Mouse (Mus musculus) spleen, postnatal 4 days (tissue): ENCODE data around the gene Rab5a.
"Not testable (repeated sequence)": the region's sequence is repeated elsewhere in the genome, so short reads cannot be mapped to it uniquely, and the experiment has no call there.

ENCODE experiments used
- DNase-seq, 2 experiments: peaks; one replicate each; pipeline ENCODE4 v3.0.0; 2022; ENCODE audit warnings: low spot score in 2 of 2

The Rab5a gene

GRCm38 (mm10) chr17:53478858-53479603 lies at the start of gene Rab5a:
TSS of gene Rab5a (plus strand) at chr17:53479234.
- DNase-seq = peak; percentile 99 to 100

- DNase-seq = no peak
Measured at GRCm38 (mm10) chr17:53456152-53456551, 22.9 kb upstream of the Rab5a start.

GRCm38 (mm10) chr17:53456742-53457141 lies 22.3 kb upstream of the Rab5a start:
- no peak for DNase-seq

- peak; percentile 46 to 65 for DNase-seq
Measured at GRCm38 (mm10) chr17:53462603-53463495, 16.2 kb upstream of the Rab5a start, which contains the start of gene Efhb. TSS of gene Efhb (minus strand) at chr17:53463321.

- DNase-seq = no peak
Measured at GRCm38 (mm10) chr17:53463496-53463840, 15.6 kb upstream of the Rab5a start.

- no peak for DNase-seq
Measured at GRCm38 (mm10) chr17:53465569-53465968, 13.5 kb upstream of the Rab5a start.

DNA sequence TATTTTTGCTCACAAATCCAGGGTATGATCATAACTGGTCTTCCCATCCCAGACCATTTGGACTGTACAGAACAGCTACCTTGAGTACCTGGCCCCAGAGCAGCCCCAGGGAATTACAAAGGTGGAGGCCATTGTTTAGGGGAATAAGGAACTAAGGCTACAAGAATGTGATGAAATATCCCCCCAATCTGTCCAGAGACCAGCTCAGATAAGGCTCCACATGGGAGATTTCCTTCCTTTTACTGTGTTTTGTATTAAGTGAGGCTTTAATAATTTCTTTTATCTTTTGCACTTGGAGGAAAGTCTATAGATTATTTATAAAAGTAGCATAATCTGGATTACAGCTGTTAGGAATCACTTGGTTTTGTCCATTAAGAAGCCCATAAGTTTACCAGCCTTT lies 10.3 kb upstream of the Rab5a start:
- DNase-seq = no peak

- DNase-seq = no peak
Measured at GRCm38 (mm10) chr17:53478066-53478857, 772 bp upstream of the Rab5a start.

DNA sequence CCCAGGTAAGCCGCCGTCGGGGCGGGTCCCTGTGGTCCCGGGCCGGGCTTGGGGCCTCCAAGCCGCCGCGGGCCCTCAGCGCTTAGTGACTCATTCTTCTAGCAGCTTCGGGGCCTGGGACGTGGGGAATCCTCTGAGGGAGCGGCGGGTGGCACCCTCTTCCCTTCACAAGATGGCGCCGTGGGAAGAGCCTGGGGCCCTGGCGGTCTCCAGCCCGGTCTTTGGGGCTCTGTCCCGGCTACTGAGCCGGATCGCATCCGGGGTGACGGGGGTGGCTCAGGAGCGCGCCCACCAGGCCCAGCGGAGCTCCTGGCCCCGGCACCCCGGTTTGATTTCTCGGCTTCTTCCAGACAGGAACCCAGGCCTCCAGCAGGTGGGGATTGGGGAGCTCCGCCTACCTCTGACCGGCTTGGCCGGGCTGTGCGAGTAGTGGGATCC lies 589 bp downstream of the Rab5a start:
- peak; percentile 53 to 81 for DNase-seq

- DNase-seq = no peak
Measured at GRCm38 (mm10) chr17:53480433-53480832, 1.4 kb downstream of the Rab5a start.

DNA sequence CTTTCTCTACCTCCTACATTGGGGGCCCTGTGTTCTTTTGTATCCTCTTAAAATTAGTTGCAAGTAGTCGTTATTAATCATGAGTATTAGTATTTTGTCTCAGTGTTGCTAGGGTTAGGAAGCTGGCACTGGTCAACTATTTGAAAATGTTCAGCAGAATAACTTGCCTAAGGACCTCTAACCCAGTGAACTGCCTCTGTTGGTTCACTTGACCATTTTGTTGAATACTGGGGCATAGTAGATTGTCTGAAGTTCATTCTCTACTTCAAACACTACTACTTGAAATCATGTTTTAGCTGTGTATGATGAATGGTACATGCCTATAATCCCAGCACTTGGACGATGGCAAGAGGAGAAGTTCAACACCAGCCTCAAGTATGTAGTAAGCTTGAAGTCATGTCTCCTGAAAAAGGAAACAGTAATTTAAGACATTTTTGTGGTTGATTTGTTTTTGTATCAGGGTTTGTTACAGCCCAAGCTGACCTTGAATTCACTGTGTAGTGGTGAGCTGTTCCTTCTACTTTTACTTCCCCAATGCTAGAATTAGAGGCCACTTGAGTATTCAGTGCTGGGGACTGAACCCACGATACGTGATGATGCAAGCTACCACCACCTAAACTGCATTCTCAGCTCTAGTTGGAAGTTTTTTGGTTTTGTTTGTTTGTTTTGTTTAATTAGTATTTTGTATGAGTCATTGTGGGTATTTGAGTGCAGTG lies 9.4 kb downstream of the Rab5a start:
- DNase-seq = no peak

DNA sequence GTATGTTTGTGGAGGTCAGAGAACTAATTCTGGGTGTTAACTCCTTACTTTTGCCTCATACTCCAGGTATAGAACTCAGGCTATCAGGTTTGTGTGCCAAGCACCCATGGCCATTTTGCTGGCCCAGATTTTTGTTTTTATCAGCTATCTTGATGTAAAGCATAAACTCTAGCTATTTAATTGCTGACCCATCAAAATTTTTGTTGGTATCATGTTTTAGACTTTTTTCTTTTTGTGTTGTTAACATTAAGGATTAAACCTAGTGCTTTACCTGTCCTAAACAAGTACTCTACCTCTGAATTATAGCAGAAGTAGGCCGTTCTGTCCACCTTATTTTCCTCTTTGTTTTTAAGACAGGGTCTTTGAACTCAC lies 10.0 kb downstream of the Rab5a start:
- no peak for DNase-seq

GRCm38 (mm10) chr17:53502966-53503365 lies 23.9 kb downstream of the Rab5a start:
- no peak for DNase-seq

- DNase-seq = no peak
Measured at GRCm38 (mm10) chr17:53512311-53512951, 33.4 kb downstream of the Rab5a start.

DNA sequence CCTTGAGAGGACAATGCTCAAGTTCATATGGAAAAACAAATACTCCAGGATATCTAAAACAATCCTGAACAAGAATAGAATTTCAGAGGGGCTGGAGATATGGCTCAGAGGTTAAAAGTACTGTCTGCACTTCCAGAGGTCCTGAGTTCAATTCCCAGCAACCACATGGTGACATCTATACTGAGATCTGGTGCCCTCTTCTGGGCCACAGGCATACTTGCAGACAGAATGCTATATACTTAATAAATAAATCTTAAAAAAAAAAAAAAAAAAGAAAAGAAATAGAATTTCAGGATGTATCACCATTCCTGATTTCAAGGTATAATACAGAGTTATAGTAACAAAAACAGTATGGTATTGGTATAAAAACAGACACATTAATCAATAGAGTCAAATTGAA lies 40.3 kb downstream of the Rab5a start:
- DNase-seq = no peak

- no peak for DNase-seq
Measured at GRCm38 (mm10) chr17:53520509-53520908, 41.5 kb downstream of the Rab5a start.

- no peak for DNase-seq
Measured at GRCm38 (mm10) chr17:53528034-53528433, 49.0 kb downstream of the Rab5a start.

DNA sequence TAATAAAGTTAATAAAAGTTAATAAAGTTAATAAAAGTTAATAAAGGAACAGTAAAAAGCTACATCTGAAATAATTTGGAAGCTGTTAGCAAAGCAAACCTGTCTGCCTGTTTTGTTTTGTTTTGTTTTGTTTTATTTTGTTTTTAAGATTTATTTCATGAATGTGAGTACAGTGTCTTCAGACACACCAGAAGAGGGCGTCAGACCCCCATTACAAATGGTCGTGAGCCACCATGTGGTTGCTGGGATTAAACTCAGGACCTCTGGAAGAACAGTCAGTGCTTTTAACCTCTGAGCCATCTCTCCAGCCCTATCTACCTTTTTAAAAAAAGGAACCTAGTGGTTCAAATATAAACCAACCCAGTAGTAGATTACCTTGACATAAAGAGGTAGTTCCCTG lies 52.1 kb downstream of the Rab5a start:
- DNase-seq = no peak

DNA sequence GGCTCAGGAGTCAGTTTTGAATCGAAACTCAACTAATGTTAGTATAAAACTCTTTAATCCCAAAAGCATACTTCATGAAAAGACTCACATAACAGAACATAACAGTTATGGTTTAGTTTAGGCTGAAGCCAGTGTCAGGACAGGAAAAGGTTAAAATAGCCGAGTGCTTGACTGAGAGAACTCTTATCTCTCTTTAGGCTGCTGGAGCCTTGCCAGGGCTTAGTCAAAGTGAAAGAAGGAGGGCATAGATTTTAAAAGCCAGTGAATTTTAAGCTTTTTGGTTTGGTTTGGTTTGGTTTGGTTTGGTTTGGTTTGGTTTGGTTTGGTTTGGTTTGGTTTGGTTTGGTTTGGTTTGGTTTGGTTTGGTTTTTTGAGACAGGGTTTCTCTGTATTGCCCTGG lies 53.4 kb downstream of the Rab5a start:
- no peak for DNase-seq

GRCm38 (mm10) chr17:53539351-53539750 lies 60.3 kb downstream of the Rab5a start, which contains the start of gene Pp2d1:
TSS of gene Pp2d1 (minus strand) at chr17:53539451.
- DNase-seq = not testable (repeated sequence)

DNA sequence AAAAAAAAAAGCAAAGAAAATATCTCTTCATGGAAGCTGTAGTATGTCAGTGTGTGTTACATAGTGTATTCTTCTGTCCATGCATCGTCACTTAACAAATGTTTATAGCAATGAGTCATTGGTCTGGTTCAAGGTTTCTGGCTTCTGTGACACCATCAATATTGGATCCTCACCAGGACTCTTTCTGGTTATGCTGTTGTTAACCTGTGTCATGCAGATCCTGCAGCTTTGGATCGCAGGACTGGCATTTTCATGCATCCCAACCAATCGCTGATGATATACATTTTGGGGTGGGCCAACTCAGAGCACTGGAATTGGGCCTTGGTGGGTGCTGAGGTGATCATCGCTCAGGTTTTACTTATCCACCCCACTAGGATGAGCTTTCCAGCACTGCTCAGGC lies 63.5 kb downstream of the Rab5a start:
- DNase-seq = no peak
